Mouse (Mus musculus) hindbrain, embryonic 10.5 days (tissue): Measurements from ENCODE around the gene Alb. TPM values are rescaled to one million over a fixed set of nuclear protein-coding genes. Genes with fewer than 3 reads are reported as not detected.

Source experiments
- DNase-seq: peaks from one replicate; pipeline ENCODE4 v3.0.0-alpha.2; 2017; ENCODE audit warnings: low spot score
- H3K27ac ChIP-seq: fragments of 300-500 bp; sonication (generic); 2 replicates; pipeline ENCODE4 v1.5.1; 2016; ENCODE audit warnings: mild to moderate bottlenecking, moderate library complexity
- H3K27me3 ChIP-seq: fragments of 300-500 bp; sonication (generic); 2 replicates; pipeline ENCODE4 v1.6.1; 2016; ENCODE audit warnings: mild to moderate bottlenecking; ENCODE audit not compliant: poor library complexity, insufficient read depth, severe bottlenecking
- H3K36me3 ChIP-seq: fragments of 300-500 bp; sonication (generic); 2 replicates; pipeline ENCODE4 v1.6.1; 2016; ENCODE audit warnings: mild to moderate bottlenecking, moderate library complexity
- H3K4me1 ChIP-seq: fragments of 300-500 bp; sonication (generic); replicated peaks from 2 replicates; pipeline ENCODE4 v1.6.1; 2016; ENCODE audit warnings: mild to moderate bottlenecking
- H3K4me3 ChIP-seq: fragments of 300-500 bp; sonication (generic); 2 replicates; pipeline ENCODE4 v1.5.1; 2016; ENCODE audit warnings: mild to moderate bottlenecking, moderate library complexity
- H3K9me3 ChIP-seq: fragments of 300-500 bp; sonication (generic); 2 replicates; pipeline ENCODE4 v1.6.1; 2016; ENCODE audit warnings: mild to moderate bottlenecking, moderate library complexity
- WGBS: fragments of 180-500 bp; shearing (Covaris S2); methylation state at CpG from one replicate; pipeline ENCODE4 v1.1.7; 2016; 5-methylcytosine and 5-hydroxymethylcytosine counted together
- polyA plus RNA-seq: library from polyadenylated mRNA; unstranded; fragments of >200 nt; fragmentation: Nextera tagmentation; extraction: Ambion mirVana; gene quantifications from 2 replicates; pipeline ENCODE4 v1.2.1, GENCODE M21; 2016

Alb gene
- polyA plus RNA-seq = not detected in 2 replicates

- Histone ChIP-seq H3K36me3 (no peaks in the 10 kb centered on the region), H3K27me3 (no peaks in the 10 kb centered on the region), H3K4me3 (no peak within 1 kb of the TSS), H3K27ac (no peak within 1 kb of the TSS), H3K9me3 (no peaks in the 10 kb centered on the region), H3K4me1 (no peaks in the 10 kb centered on the region)
- WGBS = 94% methylated on average over 8 of the region's 8 CpGs
- DNase-seq = no peak
These were observed at the start of gene Alb for GRCm38 (mm10) chr5:90460619-90461018. TSS of gene Alb (plus strand) at chr5:90460897.

GRCm38 (mm10) chr5:90414142-90414924, 46.4 kb upstream of the Alb start:
- WGBS = 90% methylated on average over 8 of the region's 8 CpGs
- no peak overlapping the region for H3K4me3 ChIP-seq
- H3K27ac ChIP-seq = no peak overlapping the region
- H3K4me1 ChIP-seq = no peaks in the 10 kb centered on the region
- H3K36me3 ChIP-seq = no peaks in the 10 kb centered on the region
- no peaks in the 10 kb centered on the region for H3K27me3 ChIP-seq
- no peaks in the 10 kb centered on the region for H3K9me3 ChIP-seq
- DNase-seq = no peak

DNA sequence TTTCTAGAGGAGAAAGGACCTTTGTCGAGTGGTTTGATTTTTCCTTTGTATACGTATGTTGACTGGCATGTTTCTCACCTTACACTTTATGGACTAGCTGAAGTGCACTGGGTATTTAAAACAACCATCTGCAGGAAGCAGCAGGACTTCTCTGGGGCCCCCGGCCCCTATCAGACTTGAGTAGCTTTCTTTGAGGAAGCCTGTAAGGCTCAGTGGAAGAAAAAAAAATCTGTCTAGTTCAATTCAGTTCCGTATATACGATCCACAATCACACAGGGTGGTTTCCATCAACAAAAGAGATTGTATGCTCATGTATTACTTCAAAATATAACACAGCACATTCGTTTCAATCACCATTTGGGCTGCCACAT, 45.8 kb upstream of the Alb start:
- 71% methylated on average over 6 of the region's 6 CpGs for WGBS
- H3K27me3 ChIP-seq = no peaks in the 10 kb centered on the region
- no peaks in the 10 kb centered on the region for H3K36me3 ChIP-seq
- H3K4me3 ChIP-seq = no peak overlapping the region
- H3K4me1 ChIP-seq = no peaks in the 10 kb centered on the region
- no peaks in the 10 kb centered on the region for H3K9me3 ChIP-seq
- no peak overlapping the region for H3K27ac ChIP-seq
- no peak for DNase-seq

GRCm38 (mm10) chr5:90424625-90425024, 36.1 kb upstream of the Alb start:
- Histone ChIP-seq H3K27me3 (no peaks in the 10 kb centered on the region), H3K9me3 (no peaks in the 10 kb centered on the region), H3K27ac (no peak overlapping the region), H3K36me3 (no peaks in the 10 kb centered on the region), H3K4me3 (no peak overlapping the region), H3K4me1 (no peaks in the 10 kb centered on the region)
- no peak for DNase-seq
- 84% methylated on average over 5 of the region's 5 CpGs for whole genome bisulfite sequencing

DNA sequence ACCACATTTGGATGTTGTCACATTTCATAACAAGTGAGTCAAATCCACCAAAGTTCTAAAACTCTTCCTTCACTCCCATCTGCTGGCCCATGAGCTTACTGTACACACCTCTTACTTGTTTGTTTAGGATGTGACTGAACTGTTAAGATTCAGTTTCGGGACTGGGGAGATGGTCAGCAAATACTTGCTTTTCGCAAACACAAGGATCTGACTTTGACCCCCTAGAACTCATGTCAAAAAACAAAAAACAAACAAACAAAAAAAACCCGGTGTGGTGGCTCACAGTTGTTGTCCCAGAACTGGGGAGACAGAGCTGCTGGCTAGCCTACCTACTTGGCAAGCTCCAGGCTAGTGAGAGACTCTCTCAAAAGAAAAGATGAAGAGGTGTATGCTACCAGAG, 35.5 kb upstream of the Alb start:
- no peaks in the 10 kb centered on the region for H3K36me3 ChIP-seq
- no peak for DNase-seq
- no peak overlapping the region for H3K27ac ChIP-seq
- no peak overlapping the region for H3K4me3 ChIP-seq
- no peaks in the 10 kb centered on the region for H3K4me1 ChIP-seq
- H3K9me3 ChIP-seq = no peaks in the 10 kb centered on the region
- 90% methylated on average over 3 of the region's 3 CpGs for WGBS
- H3K27me3 ChIP-seq = no peaks in the 10 kb centered on the region

GRCm38 (mm10) chr5:90431053-90431452, 29.6 kb upstream of the Alb start:
- Histone ChIP-seq H3K27me3 (no peaks in the 10 kb centered on the region), H3K4me1 (no peaks in the 10 kb centered on the region), H3K4me3 (no peak overlapping the region), H3K27ac (no peak overlapping the region), H3K9me3 (no peaks in the 10 kb centered on the region), H3K36me3 (no peaks in the 10 kb centered on the region)
- WGBS = 87% methylated on average over 9 of the region's 9 CpGs
- no peak for DNase-seq

DNA sequence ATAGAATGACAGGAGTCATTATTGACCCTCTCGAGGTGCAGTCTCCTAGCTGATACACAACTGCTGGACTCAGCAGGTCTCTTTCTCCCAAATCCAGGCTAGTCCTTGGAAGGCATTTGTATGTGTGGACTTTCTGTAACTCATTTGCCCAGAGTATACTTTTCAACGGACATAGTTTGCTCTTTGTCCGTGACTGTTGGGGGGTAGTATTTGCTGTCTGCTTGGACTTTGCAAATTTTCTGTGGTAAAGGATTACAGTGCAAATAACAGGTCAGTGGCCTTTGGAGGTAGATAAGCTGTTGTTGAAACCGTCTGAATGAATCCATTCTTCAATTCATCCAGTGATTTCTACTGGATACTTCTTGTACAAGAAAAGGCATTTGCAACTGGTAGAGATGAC, 21.5 kb upstream of the Alb start:
- H3K27ac ChIP-seq = no peak overlapping the region
- WGBS = 84% methylated on average over 4 of the region's 4 CpGs
- H3K27me3 ChIP-seq = no peaks in the 10 kb centered on the region
- no peaks in the 10 kb centered on the region for H3K4me1 ChIP-seq
- no peaks in the 10 kb centered on the region for H3K36me3 ChIP-seq
- no peaks in the 10 kb centered on the region for H3K9me3 ChIP-seq
- H3K4me3 ChIP-seq = no peak overlapping the region
- no peak for DNase-seq

- WGBS = 87% methylated on average over 3 of the region's 3 CpGs
- no peak for DNase-seq
These were observed 13.1 kb upstream of the Alb start for GRCm38 (mm10) chr5:90447577-90447976.

DNA sequence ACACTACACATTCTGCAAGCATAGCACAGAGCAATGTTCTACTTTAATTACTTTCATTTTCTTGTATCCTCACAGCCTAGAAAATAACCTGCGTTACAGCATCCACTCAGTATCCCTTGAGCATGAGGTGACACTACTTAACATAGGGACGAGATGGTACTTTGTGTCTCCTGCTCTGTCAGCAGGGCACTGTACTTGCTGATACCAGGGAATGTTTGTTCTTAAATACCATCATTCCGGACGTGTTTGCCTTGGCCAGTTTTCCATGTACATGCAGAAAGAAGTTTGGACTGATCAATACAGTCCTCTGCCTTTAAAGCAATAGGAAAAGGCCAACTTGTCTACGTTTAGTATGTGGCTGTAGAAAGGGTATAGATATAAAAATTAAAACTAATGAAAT, 10.7 kb upstream of the Alb start:
- WGBS = 84% methylated on average over 5 of the region's 5 CpGs
- no peaks in the 10 kb centered on the region for H3K9me3 ChIP-seq
- H3K4me3 ChIP-seq = no peak overlapping the region
- H3K27me3 ChIP-seq = no peaks in the 10 kb centered on the region
- no peaks in the 10 kb centered on the region for H3K4me1 ChIP-seq
- H3K27ac ChIP-seq = no peak overlapping the region
- no peak for DNase-seq
- no peaks in the 10 kb centered on the region for H3K36me3 ChIP-seq

More at GRCm38 (mm10) chr5:90447577-90447976, 13.1 kb upstream of the Alb start:
- no peaks in the 10 kb centered on the region for H3K36me3 ChIP-seq
- H3K27ac ChIP-seq = no peak overlapping the region
- H3K9me3 ChIP-seq = no peaks in the 10 kb centered on the region
- no peaks in the 10 kb centered on the region for H3K4me1 ChIP-seq
- H3K27me3 ChIP-seq = no peaks in the 10 kb centered on the region
- no peak overlapping the region for H3K4me3 ChIP-seq

- H3K27me3 ChIP-seq = no peaks in the 10 kb centered on the region
- DNase-seq = no peak
- H3K9me3 ChIP-seq = no peaks in the 10 kb centered on the region
- no peak overlapping the region for H3K4me3 ChIP-seq
- H3K27ac ChIP-seq = no peak overlapping the region
- WGBS = 81% methylated on average over 4 of the region's 4 CpGs
- no peaks in the 10 kb centered on the region for H3K4me1 ChIP-seq
- H3K36me3 ChIP-seq = no peaks in the 10 kb centered on the region
These were observed 8.0 kb upstream of the Alb start for GRCm38 (mm10) chr5:90452711-90453110.

- H3K36me3 ChIP-seq = no peaks in the 10 kb centered on the region
- WGBS = 88% methylated on average over 1 of the region's 1 CpGs
These were observed 3.5 kb upstream of the Alb start for GRCm38 (mm10) chr5:90457241-90457640.

GRCm38 (mm10) chr5:90458727-90459126, 2.0 kb upstream of the Alb start:
- 81% methylated on average over 5 of the region's 5 CpGs for WGBS
- DNase-seq = no peak
- H3K36me3 ChIP-seq = no peaks in the 10 kb centered on the region
- H3K4me3 ChIP-seq = no peak overlapping the region
- no peaks in the 10 kb centered on the region for H3K9me3 ChIP-seq
- H3K27me3 ChIP-seq = no peaks in the 10 kb centered on the region
- no peaks in the 10 kb centered on the region for H3K4me1 ChIP-seq
- H3K27ac ChIP-seq = no peak overlapping the region

More at GRCm38 (mm10) chr5:90457241-90457640, 3.5 kb upstream of the Alb start:
- H3K27me3 ChIP-seq = no peaks in the 10 kb centered on the region
- H3K4me1 ChIP-seq = no peaks in the 10 kb centered on the region
- no peak for DNase-seq
- H3K4me3 ChIP-seq = no peak overlapping the region
- no peaks in the 10 kb centered on the region for H3K9me3 ChIP-seq
- no peak overlapping the region for H3K27ac ChIP-seq

DNA sequence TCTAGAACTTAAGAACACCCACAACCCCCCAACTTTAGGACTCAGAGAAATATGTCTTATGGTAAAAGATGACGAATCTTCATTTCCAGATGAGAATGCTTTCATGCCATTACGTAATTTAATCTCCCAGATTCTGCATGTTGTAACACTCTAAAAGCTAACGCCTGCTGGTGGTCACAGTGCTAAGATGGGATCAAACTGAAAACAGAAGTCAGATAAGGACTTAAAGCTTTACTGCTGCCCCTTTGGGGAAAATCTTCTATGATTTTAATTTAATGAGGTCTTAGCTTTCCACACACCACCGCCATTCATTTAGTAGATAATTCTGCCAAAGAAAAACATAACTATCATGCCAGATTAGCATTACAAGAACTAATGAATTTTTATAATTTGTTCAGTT, 6.1 kb downstream of the Alb start:
- no peak for DNase-seq

DNA sequence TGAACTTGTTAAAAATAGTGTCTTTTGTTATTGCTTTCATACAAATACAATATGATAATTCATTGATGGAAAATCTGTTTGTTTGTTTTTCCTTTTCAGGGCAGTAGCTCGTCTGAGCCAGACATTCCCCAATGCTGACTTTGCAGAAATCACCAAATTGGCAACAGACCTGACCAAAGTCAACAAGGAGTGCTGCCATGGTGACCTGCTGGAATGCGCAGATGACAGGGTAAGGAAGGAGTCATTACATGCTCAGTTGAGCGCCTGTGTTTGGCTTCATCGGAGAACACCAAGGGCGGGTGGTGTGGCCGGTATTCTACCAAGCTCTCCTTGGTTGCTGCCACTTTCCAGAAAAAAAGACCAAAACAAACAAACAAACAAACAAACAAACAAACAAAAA, 6.5 kb downstream of the Alb start:
- no peaks in the 10 kb centered on the region for H3K27me3 ChIP-seq
- DNase-seq = peak; percentile 70
- 17% methylated on average over 6 of the region's 6 CpGs for WGBS

More for the DNA sequence above, 6.1 kb downstream of the Alb start:
- no peak overlapping the region for H3K27ac ChIP-seq
- H3K4me3 ChIP-seq = no peak overlapping the region
- H3K9me3 ChIP-seq = no peaks in the 10 kb centered on the region
- H3K4me1 ChIP-seq = peaks cover 6% of the 10 kb centered on the region
- H3K36me3 ChIP-seq = no peaks in the 10 kb centered on the region
- WGBS = 77% methylated on average over 4 of the region's 4 CpGs
- H3K27me3 ChIP-seq = no peaks in the 10 kb centered on the region

More for the DNA sequence above, 6.5 kb downstream of the Alb start:
- Histone ChIP-seq H3K27ac (no peak overlapping the region), H3K9me3 (no peaks in the 10 kb centered on the region), H3K36me3 (no peaks in the 10 kb centered on the region), H3K4me1 (peaks cover 6% of the 10 kb centered on the region), H3K4me3 (no peak overlapping the region)
